14 mouse cellular contexts compared by ENCODE assay signal in the genomic region with DNA sequence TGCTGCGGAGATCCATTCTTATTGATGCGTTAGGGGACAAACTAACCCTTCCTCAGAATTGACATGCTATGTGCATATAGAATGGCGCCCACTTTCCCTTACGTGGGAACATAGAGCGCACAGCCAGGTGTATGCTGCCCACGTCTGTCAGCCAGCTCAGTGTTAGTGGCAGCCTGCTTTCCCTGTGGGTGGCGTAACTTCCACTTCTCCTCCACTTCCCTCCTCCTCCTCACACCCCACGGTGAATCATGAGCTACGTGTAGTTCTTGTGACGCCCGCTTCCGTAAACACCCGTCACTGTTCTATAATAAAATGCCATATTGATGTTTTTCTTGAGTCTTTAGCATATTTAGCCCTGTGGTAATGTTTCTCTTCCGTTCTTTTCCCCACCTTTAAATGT.
"Had no signal": no experiment of that assay in that cellular context is flagged by ENCODE, and none has a peak within 500 bp of the region (broad histone marks: within the 10 kb centered on the region; RNA-seq: fewer than 3 reads in every experiment).

No protein-coding gene starts in this region.

- H3K36me3 ChIP-seq: kidney, embryonic 15.5 days; limb, embryonic 15.5 days; liver, embryonic 12.5 days; midbrain, embryonic 13.5 days; neural tube, embryonic 12.5 days; stomach, embryonic 15.5 days had no signal

- ATAC-seq: intestine, embryonic 16.5 days; midbrain, embryonic 13.5 days had no signal

- H3K4me3 ChIP-seq: kidney, embryonic 15.5 days; limb, embryonic 15.5 days; liver, embryonic 12.5 days; midbrain, embryonic 13.5 days; myocyte; neural tube, embryonic 12.5 days; stomach, embryonic 15.5 days had no signal

- DNase-seq: kidney, adult 2 months; kidney, postnatal 14 days; lung, embryonic 14.5 days; lung, postnatal 10 days; lung, postnatal 4 days; thymus, postnatal 4 days had no signal

- H3K27me3 ChIP-seq: kidney, embryonic 15.5 days; limb, embryonic 15.5 days; liver, embryonic 12.5 days; midbrain, embryonic 13.5 days; neural tube, embryonic 12.5 days; stomach, embryonic 15.5 days had no signal

- H3K4me1 ChIP-seq: kidney, embryonic 15.5 days; limb, embryonic 15.5 days; midbrain, embryonic 13.5 days; neural tube, embryonic 12.5 days; stomach, embryonic 15.5 days had no signal

- H3K9me3 ChIP-seq: kidney, embryonic 15.5 days; limb, embryonic 15.5 days; liver, embryonic 12.5 days; midbrain, embryonic 13.5 days; neural tube, embryonic 12.5 days; stomach, embryonic 15.5 days had no signal
